Mouse (Mus musculus) embryo, embryonic 10.5 days (tissue): ENCODE data around the gene Coq8b.

ENCODE experiments used
- DNase-seq: peaks from one replicate; pipeline ENCODE4 v3.0.0-alpha.2; 2015; ENCODE audit warnings: low spot score

Gene Coq8b

GRCm38 (mm10) chr7:27232781-27233281 lies at the start of gene Coq8b:
Coq8b (plus strand) TSS chr7:27233023.
- DNase-seq = peak; percentile 99

- peak; percentile 65 for DNase-seq
These were observed 47.9 kb upstream of the Coq8b start for GRCm38 (mm10) chr7:27184964-27185363.

- DNase-seq = no peak
These were observed 46.8 kb upstream of the Coq8b start for GRCm38 (mm10) chr7:27185986-27186385.

- DNase-seq = no peak
These were observed 43.4 kb upstream of the Coq8b start for GRCm38 (mm10) chr7:27189271-27189931.

DNA sequence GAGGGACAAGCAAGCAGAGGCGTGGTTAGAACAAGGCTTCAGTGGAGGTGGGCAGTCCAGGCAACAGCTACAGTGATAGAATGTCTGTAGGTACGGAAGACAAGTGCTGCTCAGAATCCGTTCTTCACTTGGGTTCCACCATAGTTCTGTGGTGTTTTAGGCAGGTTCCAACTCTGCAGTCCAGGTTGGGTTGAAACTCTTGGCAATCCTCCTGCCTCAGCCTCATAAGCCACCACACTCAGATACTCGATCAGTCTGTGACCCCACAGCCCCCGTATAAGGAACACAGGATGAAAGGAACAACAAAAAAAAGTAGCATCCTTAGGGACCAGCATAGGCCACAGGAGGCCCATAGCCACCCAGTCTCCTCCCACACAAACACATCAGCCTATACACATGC lies 40.4 kb upstream of the Coq8b start:
- DNase-seq = no peak

- DNase-seq = no peak
These were observed 39.1 kb upstream of the Coq8b start for GRCm38 (mm10) chr7:27193731-27194130.

- peak; percentile 99 for DNase-seq
These were observed 36.9 kb upstream of the Coq8b start, which contains the start of the genes BC024978 and Snrpa for GRCm38 (mm10) chr7:27195681-27196611. BC024978 (plus strand) TSS chr7:27195781. Snrpa (minus strand) TSS chr7:27196271.

- DNase-seq = no peak
These were observed 35.7 kb upstream of the Coq8b start for GRCm38 (mm10) chr7:27197136-27197535.

GRCm38 (mm10) chr7:27197634-27198033 lies 35.2 kb upstream of the Coq8b start:
- no peak for DNase-seq

- DNase-seq = no peak
These were observed 34.5 kb upstream of the Coq8b start for GRCm38 (mm10) chr7:27198355-27198754.

DNA sequence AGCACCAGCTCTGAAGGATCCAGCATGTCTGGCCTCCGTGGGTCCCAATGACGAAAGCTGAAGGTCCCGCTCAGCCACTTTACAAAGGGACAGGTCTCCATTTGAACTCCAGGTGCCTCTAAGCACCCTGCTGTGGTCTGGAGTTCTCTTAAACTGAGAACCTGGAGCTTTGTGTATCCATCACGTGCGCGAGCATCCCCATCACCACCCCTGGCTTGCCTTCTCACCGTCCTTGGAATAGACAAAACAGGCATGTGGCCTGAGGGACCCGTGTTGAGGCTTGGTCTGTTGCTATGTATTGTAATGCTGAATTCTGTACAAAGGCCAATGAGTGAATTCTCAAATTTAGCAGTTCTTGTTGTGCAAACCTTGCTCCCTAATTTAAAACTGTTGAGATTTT lies 34.0 kb upstream of the Coq8b start:
- DNase-seq = no peak

DNA sequence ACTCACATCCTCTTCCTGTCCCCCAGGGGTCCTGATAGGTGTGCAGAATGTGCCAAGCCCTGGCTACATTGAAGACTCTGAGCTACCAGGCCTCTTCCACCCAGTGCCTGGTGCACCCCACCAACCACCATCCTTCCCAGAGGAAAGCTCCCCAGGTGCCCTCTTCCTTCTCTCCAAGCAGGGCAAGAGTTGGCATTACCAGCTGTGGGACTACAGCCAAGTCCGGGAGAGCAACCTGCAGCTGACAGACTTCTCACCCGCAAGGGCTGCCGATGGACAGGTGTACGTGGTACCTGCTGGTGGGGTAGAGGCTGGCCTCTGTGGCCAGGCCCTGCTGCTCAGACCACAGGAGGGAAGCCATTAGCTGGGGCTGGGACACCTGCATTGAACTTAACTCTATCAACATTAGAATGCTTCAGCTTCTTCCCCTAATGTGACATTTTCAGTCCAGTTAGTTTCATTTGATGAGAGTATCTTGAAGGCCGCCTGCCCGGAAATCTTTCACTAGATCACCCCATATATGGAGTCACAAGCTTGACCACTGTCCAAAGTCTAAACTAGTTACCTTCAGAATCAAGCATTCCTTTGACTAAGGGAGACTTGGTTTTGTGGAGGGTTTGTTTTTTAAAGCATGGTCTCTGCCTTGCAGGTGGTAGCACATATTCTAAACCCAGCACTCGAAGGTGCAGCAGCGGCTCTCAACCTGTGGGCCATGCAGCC lies 28.9 kb upstream of the Coq8b start:
- DNase-seq = no peak

DNA sequence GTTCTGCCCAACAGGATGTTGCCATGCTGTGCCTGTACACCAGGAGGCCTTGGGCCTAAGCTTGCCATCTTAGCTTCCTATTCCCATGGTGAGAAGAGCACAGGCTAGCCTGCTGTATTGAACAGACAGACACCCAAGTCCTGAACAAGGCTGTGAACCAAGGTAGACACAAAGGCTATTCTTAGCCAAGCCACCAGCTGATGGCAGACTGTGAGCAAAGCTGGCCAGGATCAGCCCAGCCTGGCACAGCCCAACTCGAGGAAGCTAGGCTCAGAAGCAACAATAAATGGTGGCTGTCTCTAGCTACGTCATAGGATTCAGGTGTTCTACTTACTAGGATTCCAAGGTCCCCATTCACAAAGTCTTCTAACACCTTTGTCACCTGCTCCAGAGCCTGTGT lies 20.2 kb upstream of the Coq8b start:
- DNase-seq = no peak

DNA sequence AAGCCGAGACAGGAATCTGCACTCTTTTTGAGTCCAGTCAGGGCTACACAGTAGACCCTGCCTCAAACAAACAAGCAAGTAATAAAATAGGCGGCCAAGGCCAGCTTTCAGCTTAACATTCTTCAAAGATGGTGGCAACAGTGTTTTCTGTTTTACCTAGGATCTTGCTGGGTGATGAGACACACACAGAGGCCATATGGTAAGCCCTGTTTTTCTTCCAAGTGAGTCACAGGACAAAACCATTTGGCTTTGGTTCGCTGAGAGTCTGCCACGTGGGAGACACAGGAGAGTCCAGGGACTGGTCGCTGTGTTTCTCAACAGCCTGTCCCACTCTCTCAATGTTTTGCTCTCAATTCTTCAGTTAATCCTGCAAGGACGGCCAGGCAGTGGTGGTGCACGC lies 14.2 kb upstream of the Coq8b start:
- DNase-seq = no peak

DNA sequence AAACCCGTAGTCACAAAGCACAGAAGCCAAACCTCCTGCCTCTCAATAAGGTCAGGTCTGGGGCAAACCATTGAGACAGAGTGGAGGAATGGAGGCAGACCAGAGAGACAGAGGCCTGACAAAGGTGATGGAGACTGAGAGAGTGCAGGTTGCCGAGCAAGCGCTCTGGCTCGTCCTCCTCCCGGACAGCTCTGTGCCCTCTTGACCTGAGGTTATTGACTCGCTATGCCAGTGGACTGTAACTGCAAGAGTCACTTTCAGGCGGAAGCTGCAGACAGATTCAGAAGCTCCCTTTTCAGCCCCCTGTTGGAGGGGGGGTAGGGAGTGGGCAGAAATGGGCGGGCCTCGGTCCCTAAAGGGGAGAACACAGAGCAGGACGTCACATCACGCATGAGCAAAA lies 12.9 kb upstream of the Coq8b start:
- no peak for DNase-seq

- DNase-seq = no peak
These were observed 10.9 kb upstream of the Coq8b start for GRCm38 (mm10) chr7:27221939-27222338.

DNA sequence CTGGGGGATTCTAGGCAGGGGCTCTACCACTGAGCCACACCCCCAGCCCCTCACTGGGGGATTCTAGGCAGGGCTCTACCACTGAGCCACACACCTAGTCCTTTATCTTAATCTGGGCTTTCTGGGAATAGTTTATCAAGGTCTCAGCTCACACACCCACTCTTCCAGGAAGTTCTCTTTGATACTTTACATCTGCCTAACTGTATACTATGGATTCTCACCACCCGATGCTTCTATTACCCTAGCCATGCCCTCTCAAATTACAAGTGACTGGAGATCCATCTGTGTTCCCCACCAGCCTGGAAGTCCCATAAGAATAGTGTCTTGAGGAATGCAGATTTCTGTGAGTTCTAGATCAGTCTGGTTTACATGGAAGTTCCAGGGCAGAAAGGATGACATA lies 10.3 kb upstream of the Coq8b start:
- DNase-seq = no peak

DNA sequence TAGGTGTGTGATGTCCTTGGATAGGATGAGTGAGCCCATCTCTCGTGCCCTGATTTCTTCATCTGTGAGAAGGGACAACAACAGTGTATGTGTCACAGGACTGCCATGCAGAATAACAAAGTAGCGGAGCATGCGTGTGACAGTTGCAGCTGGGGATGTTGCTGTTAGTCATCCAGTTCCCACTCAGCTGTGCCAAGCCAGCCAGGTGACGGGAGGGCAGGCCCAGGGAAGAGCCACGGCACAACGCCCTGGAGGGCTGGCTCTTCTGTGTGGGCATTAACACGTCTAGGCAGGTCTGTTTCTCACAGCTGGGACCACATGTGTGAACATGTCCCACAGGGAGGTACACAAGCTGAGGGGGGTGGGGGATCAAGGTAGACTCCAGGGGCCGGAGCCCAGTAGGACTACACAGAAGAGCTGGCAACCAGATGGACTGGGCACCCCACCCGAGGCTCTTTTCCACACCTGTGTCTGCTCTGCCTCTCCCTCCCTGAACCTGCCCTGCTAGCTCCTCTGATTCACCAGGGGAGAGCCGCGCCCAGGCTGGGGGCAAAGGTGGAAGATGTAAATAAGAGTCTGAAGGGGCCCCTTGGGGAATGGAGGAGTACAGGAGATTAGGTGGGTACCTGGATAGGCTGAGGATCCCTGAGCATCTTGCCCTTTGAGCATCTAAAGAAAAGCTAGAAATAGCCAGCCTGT lies 7.8 kb upstream of the Coq8b start:
- no peak for DNase-seq

DNA sequence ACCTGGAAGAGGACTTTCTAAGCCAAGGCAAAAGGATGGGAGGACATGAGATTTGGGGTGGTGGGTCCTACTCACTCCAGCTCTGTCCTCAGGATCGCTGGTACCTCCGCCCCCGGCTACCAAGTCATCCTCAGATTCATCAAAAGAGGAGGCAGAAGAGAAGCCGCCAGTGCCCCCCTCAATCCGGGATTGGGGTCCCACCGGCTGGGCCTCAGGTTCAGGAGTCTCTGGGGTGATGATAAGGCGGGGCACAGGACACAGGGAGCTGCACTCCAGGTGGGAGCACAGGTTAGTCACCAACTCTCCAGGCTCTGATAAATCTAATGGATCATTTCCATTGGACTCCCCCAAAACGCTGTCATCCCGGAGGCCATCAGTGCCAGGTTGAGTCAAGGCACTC lies 5.5 kb upstream of the Coq8b start:
- DNase-seq = no peak

DNA sequence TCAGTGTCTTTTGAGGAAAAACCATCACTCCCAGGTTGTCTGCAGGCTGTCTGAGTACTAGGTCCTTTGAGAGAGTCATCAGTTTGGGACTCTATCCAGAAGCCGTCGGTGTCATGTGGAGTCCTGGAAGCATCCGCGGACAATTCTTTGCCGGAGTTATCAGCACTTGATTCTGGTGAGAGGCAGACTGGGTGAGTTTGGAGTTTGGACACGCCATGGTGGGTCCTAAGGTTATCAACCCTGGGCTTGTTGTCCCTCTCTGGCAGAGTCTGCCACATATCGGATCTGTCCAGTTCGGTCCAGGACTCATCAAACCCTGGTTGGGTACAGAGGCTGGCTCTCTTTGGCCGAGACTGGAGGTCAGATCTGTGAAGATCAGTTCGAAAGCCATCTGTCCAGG lies 5.1 kb upstream of the Coq8b start:
- peak; percentile 30 for DNase-seq

DNA sequence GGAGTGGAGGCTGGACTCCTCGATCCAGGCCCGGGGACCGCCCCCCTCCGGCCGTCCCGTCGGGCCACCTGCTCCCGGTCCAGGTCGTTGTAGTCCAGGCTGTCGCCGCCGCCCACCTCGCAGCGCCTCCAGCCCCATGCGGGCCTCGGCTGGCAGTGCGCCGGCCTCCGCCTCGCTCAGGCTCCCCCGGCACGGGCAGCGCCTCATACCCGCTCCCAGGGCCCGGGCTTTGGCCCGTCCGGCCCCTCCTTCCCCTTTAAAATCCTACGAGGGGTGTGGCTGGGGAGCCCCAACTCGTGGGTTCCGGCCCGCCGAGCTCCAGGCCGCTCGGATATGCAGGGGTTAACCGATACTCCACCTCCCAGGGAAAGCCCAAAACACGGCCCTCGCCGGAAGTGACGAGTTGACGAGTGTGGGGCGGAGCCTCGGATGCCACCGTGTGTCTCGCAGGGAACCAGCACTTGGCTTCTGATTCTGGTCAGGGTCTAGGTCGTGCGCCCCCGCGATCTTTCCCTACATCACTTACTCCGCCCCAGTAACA lies 4.5 kb upstream of the Coq8b start, which contains the start of gene Itpkc:
Gene Itpkc (minus strand): TSS at position 381 of the 541 bp plus-strand sequence.
- DNase-seq = peak; percentile 98
